Comparison of ENCODE assay signal across 12 mouse cellular contexts in the genomic region with DNA sequence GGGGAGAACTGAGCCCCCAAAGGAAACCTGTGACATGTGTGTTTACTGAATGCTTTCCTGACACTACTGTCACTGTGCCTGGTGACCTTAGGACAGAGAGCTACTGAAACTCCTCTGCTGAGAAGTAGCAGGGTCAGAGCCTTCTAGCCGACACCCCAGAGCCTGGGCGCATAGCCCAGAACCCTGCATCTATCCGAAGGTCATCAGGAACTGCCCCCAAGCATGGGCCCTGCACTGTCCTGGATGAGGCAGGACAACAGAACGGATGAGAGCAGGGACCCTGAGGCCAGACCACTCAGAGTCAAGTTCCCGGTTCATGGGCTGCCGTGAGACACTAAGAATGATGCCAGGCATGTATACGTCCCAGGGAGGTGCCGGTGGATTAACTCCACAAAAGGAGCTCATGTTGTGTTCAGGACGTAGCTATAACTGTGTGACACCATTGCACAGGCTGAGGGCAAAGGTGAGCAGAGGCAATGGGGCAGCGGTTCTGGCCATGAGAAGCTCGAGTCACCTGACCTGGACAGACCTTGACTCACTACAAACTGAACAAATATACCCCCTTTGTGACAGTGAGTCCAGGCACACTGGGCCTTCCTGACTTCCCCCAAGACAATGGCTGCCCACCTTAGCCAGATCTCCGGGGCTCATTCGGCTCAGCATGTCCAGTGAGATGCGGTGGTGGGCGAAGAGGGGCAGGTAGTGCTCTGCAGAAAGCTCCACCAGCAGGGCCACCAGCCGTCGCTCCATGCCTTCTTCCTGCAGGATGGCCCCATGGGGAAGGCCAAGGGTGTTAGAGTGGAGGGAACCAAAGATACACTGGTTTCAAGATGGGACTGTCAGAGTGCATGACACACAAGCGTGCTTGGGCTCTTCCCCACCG. TPM values are rescaled to one million over a fixed set of nuclear protein-coding genes. Genes with fewer than 3 reads are reported as not detected.
DNase-seq lines count a peak whose midpoint lies in the region; ATAC-seq and TF ChIP-seq lines count a peak whose summit lies in the region.
"Had no signal": no experiment of that assay in that cellular context is flagged by ENCODE, and none has a peak within 500 bp of the region (broad histone marks: within the 10 kb centered on the region; RNA-seq: fewer than 3 reads in every experiment).

No protein-coding gene starts in this region.

- no peak overlapping the region for H3K4me2 ChIP-seq in lung, postnatal 0 days (replicated peaks; ENCODE audit: low read depth, low read length)
- H3K4me2 ChIP-seq in liver, embryonic 12.5 days, result no peak overlapping the region
- H3K4me2 ChIP-seq in liver, postnatal 0 days (ENCODE audit: low read depth, low read length), result no peak overlapping the region
- H3K4me2 ChIP-seq: forebrain, embryonic 15.5 days; limb, embryonic 13.5 days; neural tube, embryonic 13.5 days had no signal

- 78% methylated on average over 19 of the region's 19 CpGs for WGBS in lung, postnatal 0 days
- WGBS in liver, embryonic 12.5 days (ENCODE audit: insufficient replicate concordance), result 81% methylated on average over 19 of the region's 19 CpGs
- 73% methylated on average over 19 of the region's 19 CpGs for WGBS in liver, postnatal 0 days (ENCODE audit: insufficient replicate concordance)

- peak overlapping the region; percentile 76 for H3K27ac ChIP-seq in lung, postnatal 0 days (ENCODE audit: low read length)
- H3K27ac ChIP-seq in liver, embryonic 12.5 days, result peak overlapping the region; percentile 45
- peak overlapping the region; percentile 68 for H3K27ac ChIP-seq in liver, postnatal 0 days (ENCODE audit: low read depth)
- H3K27ac ChIP-seq: forebrain, embryonic 15.5 days; limb, embryonic 13.5 days; neural tube, embryonic 13.5 days had no signal

- 0 out of 2 replicates have a peak, but pooled peaks cover 5% of the 10 kb centered on the region for H3K36me3 ChIP-seq in lung, postnatal 0 days (ENCODE audit: insufficient read depth, low read length)
- H3K36me3 ChIP-seq in liver, embryonic 12.5 days, result peaks cover 9% of the 10 kb centered on the region
- 0 out of 2 replicates have a peak, but pooled peaks cover 6% of the 10 kb centered on the region for H3K36me3 ChIP-seq in liver, postnatal 0 days (replicated peaks; ENCODE audit: insufficient read depth, low read length)

- no peak overlapping the region for H3K9ac ChIP-seq in lung, postnatal 0 days (replicated peaks; ENCODE audit: low read depth)
- H3K9ac ChIP-seq in liver, embryonic 12.5 days, result no peak overlapping the region
- no peak overlapping the region for H3K9ac ChIP-seq in liver, postnatal 0 days (replicated peaks)
- H3K9ac ChIP-seq: forebrain, embryonic 15.5 days; neural tube, embryonic 13.5 days had no signal

- no peaks in the 10 kb centered on the region for H3K27me3 ChIP-seq in lung, postnatal 0 days (replicated peaks; ENCODE audit: insufficient read depth, low read length)
- no peaks in the 10 kb centered on the region for H3K27me3 ChIP-seq in liver, embryonic 12.5 days (replicated peaks)
- H3K27me3 ChIP-seq in liver, postnatal 0 days (ENCODE audit: insufficient read depth, low read length), result no peaks in the 10 kb centered on the region
- H3K27me3 ChIP-seq: forebrain, embryonic 15.5 days; limb, embryonic 13.5 days; neural tube, embryonic 13.5 days; Patski had no signal

- no peak overlapping the region for H3K4me3 ChIP-seq in lung, postnatal 0 days (ENCODE audit: low read depth, low read length)
- no peak overlapping the region for H3K4me3 ChIP-seq in liver, embryonic 12.5 days
- no peak overlapping the region for H3K4me3 ChIP-seq in liver, postnatal 0 days (ENCODE audit: low read depth, low read length)
- H3K4me3 ChIP-seq: forebrain, embryonic 15.5 days; limb, embryonic 13.5 days; neural tube, embryonic 13.5 days had no signal

- DNase-seq in kidney, adult 9 months, result peak; percentile 50
- DNase-seq in kidney, postnatal 14 days, result no peak
- DNase-seq in lung, postnatal 0 days (ENCODE audit: low spot score), result no peak
- DNase-seq in lung, postnatal 10 days, result no peak
- DNase-seq in liver, postnatal 0 days, result no peak
- no peak for DNase-seq in thymus, postnatal 36 days
- no peak for DNase-seq in natural killer cell, adult 2 months (ENCODE audit: low spot score in 2 of 2)

- no peak for ATAC-seq in lung, postnatal 0 days
- peak; percentile 33 for ATAC-seq in liver, embryonic 12.5 days
- ATAC-seq in liver, postnatal 0 days, result peak; percentile 67

- no peak for TF ChIP-seq CTCF in lung, postnatal 0 days (IDR thresholded peaks at IDR 0.05)
- no peak for TF ChIP-seq CTCF in liver, postnatal 0 days (IDR thresholded peaks at IDR 0.05; ENCODE audit: low read depth)

- H3K9me3 ChIP-seq in lung, postnatal 0 days (ENCODE audit: low read length), result no peaks in the 10 kb centered on the region
- no peaks in the 10 kb centered on the region for H3K9me3 ChIP-seq in liver, embryonic 12.5 days (replicated peaks)
- H3K9me3 ChIP-seq in liver, postnatal 0 days (ENCODE audit: low read length), result no peaks in the 10 kb centered on the region
- H3K9me3 ChIP-seq: forebrain, embryonic 15.5 days; limb, embryonic 13.5 days; neural tube, embryonic 13.5 days had no signal

- no peak for TF ChIP-seq EP300 in lung, postnatal 0 days (IDR thresholded peaks at IDR 0.05)
- TF ChIP-seq EP300 in liver, postnatal 0 days (IDR thresholded peaks at IDR 0.05; ENCODE audit: low read depth), result no peak

- H3K4me1 ChIP-seq in lung, postnatal 0 days (ENCODE audit: insufficient read depth, low read depth, low read length), result no peaks in the 10 kb centered on the region; the same call in 1 of the 2 replicates
- H3K4me1 ChIP-seq in liver, embryonic 12.5 days, result no peaks in the 10 kb centered on the region; the same call in 1 of the 2 replicates
- H3K4me1 ChIP-seq in liver, postnatal 0 days (ENCODE audit: insufficient read depth), result peaks cover 4% of the 10 kb centered on the region; the same call in 1 of the 2 replicates
- H3K4me1 ChIP-seq: forebrain, embryonic 15.5 days; neural tube, embryonic 13.5 days had no signal

RNA-seq across cellular contexts. Expression of a gene that starts 32.2 kb away (rescaled TPM):
- 78.4 and 82.5 TPM in 2 replicates for polyA plus RNA-seq in lung, postnatal 0 days (2015; fragmentation: Nextera tagmentation; extraction: Ambion mirVana)
- 171 and 174 TPM in 2 replicates for polyA plus RNA-seq in liver, embryonic 12.5 days (2016; fragmentation: Nextera tagmentation; extraction: Ambion mirVana)
- polyA plus RNA-seq in liver, postnatal 0 days (2015; fragmentation: Nextera tagmentation; extraction: Ambion mirVana), result 103 and 104 TPM in 2 replicates

RNA-seq across cellular contexts. Expression of a gene that starts 32.2 kb away (rescaled TPM):
- polyA plus RNA-seq in lung, postnatal 0 days (2015; fragmentation: Nextera tagmentation; extraction: Ambion mirVana), result 5.8 and 6.3 TPM in 2 replicates
- polyA plus RNA-seq in liver, embryonic 12.5 days (2016; fragmentation: Nextera tagmentation; extraction: Ambion mirVana), result 3.5 and 4.4 TPM in 2 replicates
- 1.3 and 1.6 TPM in 2 replicates for polyA plus RNA-seq in liver, postnatal 0 days (2015; fragmentation: Nextera tagmentation; extraction: Ambion mirVana)

RNA-seq across cellular contexts. Expression of a gene that starts 52.7 kb away (rescaled TPM):
- polyA plus RNA-seq in lung, postnatal 0 days (2015; fragmentation: Nextera tagmentation; extraction: Ambion mirVana), result 19.5 and 20.1 TPM in 2 replicates
- 11.2 and 11.9 TPM in 2 replicates for polyA plus RNA-seq in liver, embryonic 12.5 days (2016; fragmentation: Nextera tagmentation; extraction: Ambion mirVana)
- 11.7 and 11.8 TPM in 2 replicates for polyA plus RNA-seq in liver, postnatal 0 days (2015; fragmentation: Nextera tagmentation; extraction: Ambion mirVana)

RNA-seq across cellular contexts. Expression of a gene that starts 53.3 kb away (rescaled TPM):
- polyA plus RNA-seq in lung, postnatal 0 days (2015; fragmentation: Nextera tagmentation; extraction: Ambion mirVana), result 121 and 150 TPM in 2 replicates
- 11.9 and 12.4 TPM in 2 replicates for polyA plus RNA-seq in liver, embryonic 12.5 days (2016; fragmentation: Nextera tagmentation; extraction: Ambion mirVana)
- polyA plus RNA-seq in liver, postnatal 0 days (2015; fragmentation: Nextera tagmentation; extraction: Ambion mirVana), result 5.2 and 5.9 TPM in 2 replicates
